Mouse (Mus musculus) hindbrain, embryonic 11.5 days (tissue): ENCODE measurements around the gene Sft2d1. TPM values are rescaled to one million over a fixed set of nuclear protein-coding genes. Genes with fewer than 3 reads are reported as not detected.

ENCODE experiments used
- polyA plus RNA-seq: library from polyadenylated mRNA; unstranded; fragments of >200 nt; fragmentation: Nextera tagmentation; extraction: Ambion mirVana; gene quantifications from 2 replicates; pipeline ENCODE4 v1.2.1, GENCODE M21; 2014

The Sft2d1 gene
- polyA plus RNA-seq, 1 experiment from 2014 or later = 79.6 TPM

Other genes with a start within 250 kb of the Sft2d1 start
- gene Gm49673, start 163.3 kb upstream of the Sft2d1 start, polyA plus RNA-seq = 0.96 TPM in 1 of 2 replicates, not detected in the other
- gene Rnaset2a, start 163.0 kb upstream of the Sft2d1 start, polyA plus RNA-seq = 14.9 and 15.9 TPM in 2 replicates
- gene Fgfr1op, start 145.6 kb upstream of the Sft2d1 start, polyA plus RNA-seq = 45.9 and 51.2 TPM in 2 replicates
- gene Ccr6, start 75.1 kb upstream of the Sft2d1 start, polyA plus RNA-seq = not detected in 2 replicates
- 116 and 125 TPM in 2 replicates for gene Mpc1, start 28.2 kb upstream of the Sft2d1 start, polyA plus RNA-seq
- gene Prr18, start 26.4 kb downstream of the Sft2d1 start, polyA plus RNA-seq = 1.5 TPM in 2 replicates
- gene T2, start 44.9 kb downstream of the Sft2d1 start, polyA plus RNA-seq = 0.53 and 0.59 TPM in 2 replicates
- gene T, start 123.3 kb downstream of the Sft2d1 start, polyA plus RNA-seq = 0.22 and 0.85 TPM in 2 replicates
- gene Pde10a, start 214.3 kb downstream of the Sft2d1 start, polyA plus RNA-seq = 5.7 and 7.6 TPM in 2 replicates